Mouse (Mus musculus) T-helper 17 cell (primary cell): ENCODE results near the gene Rptor.

Source experiments
- in situ Hi-C, 2 experiments: fragments of 300-600 bp; cut with MboI, MseI; formaldehyde crosslinking; loops; 1 replicate in 1 of 2; 2 replicates in 1 of 2; pipeline ENCODE4 v1.15.1; 2025; ENCODE audit warnings: high pct_unique_total_duplicates in 2 of 2

The Rptor gene

GRCm38 (mm10) chr11:119644612-119645379, 42.1 kb downstream of the Rptor start:
- in situ Hi-C loops: no loop called here

GRCm38 (mm10) chr11:119650456-119650855, 47.8 kb downstream of the Rptor start:
- in situ Hi-C loops: loop anchor here in 1 of 2 experiments (25.0 kb wide), 1 partner anchor 1713 kb away; no protein-coding TSS in a partner anchor

GRCm38 (mm10) chr11:119653336-119653735, 50.6 kb downstream of the Rptor start:
- in situ Hi-C loops: loop anchor here in 1 of 2 experiments (25.0 kb wide), 1 partner anchor 1716 kb away; no protein-coding TSS in a partner anchor

- in situ Hi-C loops: loop anchor here in 1 of 2 experiments (25.0 kb wide), 1 partner anchor 1720 kb away; no protein-coding TSS in a partner anchor
Measured at GRCm38 (mm10) chr11:119657534-119657933, 54.8 kb downstream of the Rptor start.

GRCm38 (mm10) chr11:119659296-119659695, 56.6 kb downstream of the Rptor start:
- in situ Hi-C loops: loop anchor here in 1 of 2 experiments (25.0 kb wide), 1 partner anchor 1722 kb away; no protein-coding TSS in a partner anchor

- in situ Hi-C loops: loop anchor here in 1 of 2 experiments (25.0 kb wide), 1 partner anchor 1724 kb away; no protein-coding TSS in a partner anchor
Measured at GRCm38 (mm10) chr11:119661479-119661878, 58.8 kb downstream of the Rptor start.

GRCm38 (mm10) chr11:119663876-119664275, 61.2 kb downstream of the Rptor start:
- in situ Hi-C loops: loop anchor here in 1 of 2 experiments (25.0 kb wide), 1 partner anchor 1727 kb away; no protein-coding TSS in a partner anchor

- in situ Hi-C loops: loop anchor here in 1 of 2 experiments (25.0 kb wide), 1 partner anchor 1727 kb away; no protein-coding TSS in a partner anchor
Measured at GRCm38 (mm10) chr11:119664678-119665307, 62.1 kb downstream of the Rptor start.

- in situ Hi-C loops: loop anchor here in 1 of 2 experiments (25.0 kb wide), 1 partner anchor 1728 kb away; no protein-coding TSS in a partner anchor
Measured at GRCm38 (mm10) chr11:119665308-119665702, 62.6 kb downstream of the Rptor start.

- in situ Hi-C loops: loop anchor here in 1 of 2 experiments (25.0 kb wide), 1 partner anchor 1729 kb away; no protein-coding TSS in a partner anchor
Measured at GRCm38 (mm10) chr11:119666567-119667108, 63.9 kb downstream of the Rptor start.

GRCm38 (mm10) chr11:119670690-119671666, 68.3 kb downstream of the Rptor start:
- in situ Hi-C loops: loop anchor here in 1 of 2 experiments (25.0 kb wide), 1 partner anchor 1734 kb away; no protein-coding TSS in a partner anchor

- in situ Hi-C loops: loop anchor here in 1 of 2 experiments (25.0 kb wide), 1 partner anchor 1735 kb away; no protein-coding TSS in a partner anchor
Measured at GRCm38 (mm10) chr11:119672041-119672440, 69.3 kb downstream of the Rptor start.

GRCm38 (mm10) chr11:119672775-119673174, 70.1 kb downstream of the Rptor start:
- in situ Hi-C loops: loop anchor here in 1 of 2 experiments (25.0 kb wide), 1 partner anchor 1735 kb away; no protein-coding TSS in a partner anchor

- in situ Hi-C loops: loop anchor here in 1 of 2 experiments (5.0 to 25.0 kb wide), 2 partner anchors 42 to 1738 kb away; no protein-coding TSS in a partner anchor
Measured at GRCm38 (mm10) chr11:119674835-119675234, 72.1 kb downstream of the Rptor start.

- in situ Hi-C loops: loop anchor here in 1 of 2 experiments (5.0 kb wide), 1 partner anchor 42 kb away; no protein-coding TSS in a partner anchor
Measured at GRCm38 (mm10) chr11:119675546-119675945, 72.8 kb downstream of the Rptor start.

GRCm38 (mm10) chr11:119676751-119677411, 74.2 kb downstream of the Rptor start:
- in situ Hi-C loops: loop anchor here in 1 of 2 experiments (5.0 kb wide), 1 partner anchor 40 kb away; no protein-coding TSS in a partner anchor

- in situ Hi-C loops: loop anchor here in 1 of 2 experiments (5.0 kb wide), 1 partner anchor 39 kb away; no protein-coding TSS in a partner anchor
Measured at GRCm38 (mm10) chr11:119678427-119678826, 75.7 kb downstream of the Rptor start.

- in situ Hi-C loops: no loop called here
Measured at GRCm38 (mm10) chr11:119680735-119681134, 78.0 kb downstream of the Rptor start.

- in situ Hi-C loops: no loop called here
Measured at GRCm38 (mm10) chr11:119682285-119682684, 79.6 kb downstream of the Rptor start.
